Mouse (Mus musculus) c-Kit-positive CD71-negative TER-119-negative erythroid progenitor cells, embryonic 14.5 days (primary cell): ENCODE data around the gene Kcnn4.

Experiments used
- DNase-seq: peaks from one replicate; pipeline ENCODE4 v3.0.0-alpha.2; 2013; ENCODE audit warnings: low read depth

The Kcnn4 gene

GRCm38 (mm10) chr7:24369731-24370541, at the start of gene Kcnn4:
Gene Kcnn4, plus strand, starts transcription at chr7:24370263.
- peak; percentile 71 for DNase-seq

- DNase-seq, result no peak
These were observed 47.5 kb upstream of the Kcnn4 start for GRCm38 (mm10) chr7:24322593-24322992.

GRCm38 (mm10) chr7:24325197-24325596, 44.9 kb upstream of the Kcnn4 start:
- no peak for DNase-seq

GRCm38 (mm10) chr7:24325675-24326128, 44.4 kb upstream of the Kcnn4 start:
- DNase-seq, result no peak

- no peak for DNase-seq
These were observed 43.6 kb upstream of the Kcnn4 start for GRCm38 (mm10) chr7:24326273-24327135.

GRCm38 (mm10) chr7:24327281-24327975, 42.6 kb upstream of the Kcnn4 start:
- no peak for DNase-seq

- DNase-seq, result no peak
These were observed 36.6 kb upstream of the Kcnn4 start, which contains the start of gene Tescl for GRCm38 (mm10) chr7:24333304-24333986. Gene Tescl, minus strand, starts transcription at chr7:24333936.

- DNase-seq, result peak; percentile 73
These were observed 34.3 kb upstream of the Kcnn4 start for GRCm38 (mm10) chr7:24335699-24336309.

GRCm38 (mm10) chr7:24338241-24338640, 31.8 kb upstream of the Kcnn4 start:
- no peak for DNase-seq

- no peak for DNase-seq
These were observed 26.3 kb upstream of the Kcnn4 start for GRCm38 (mm10) chr7:24343701-24344272.

- DNase-seq, result no peak
These were observed 23.6 kb upstream of the Kcnn4 start for GRCm38 (mm10) chr7:24346444-24346843.

GRCm38 (mm10) chr7:24348896-24349295, 21.2 kb upstream of the Kcnn4 start, which contains the start of gene Lypd5:
Gene Lypd5, plus strand, starts transcription at chr7:24349196.
- DNase-seq, result no peak

- no peak for DNase-seq
These were observed 14.4 kb upstream of the Kcnn4 start for GRCm38 (mm10) chr7:24355646-24356045.

GRCm38 (mm10) chr7:24356081-24356480, 14.0 kb upstream of the Kcnn4 start:
- no peak for DNase-seq

GRCm38 (mm10) chr7:24357899-24358298, 12.2 kb upstream of the Kcnn4 start:
- no peak for DNase-seq

- DNase-seq, result peak; percentile 67
These were observed 10.8 kb upstream of the Kcnn4 start for GRCm38 (mm10) chr7:24359269-24359668.

GRCm38 (mm10) chr7:24361001-24361400, 9.1 kb upstream of the Kcnn4 start:
- DNase-seq, result no peak

GRCm38 (mm10) chr7:24363228-24363627, 6.8 kb upstream of the Kcnn4 start:
- DNase-seq, result no peak

- DNase-seq, result peak; percentile 90
These were observed 5.2 kb upstream of the Kcnn4 start for GRCm38 (mm10) chr7:24364827-24365226.

- no peak for DNase-seq
These were observed 4.6 kb upstream of the Kcnn4 start for GRCm38 (mm10) chr7:24365258-24366014.
